Mouse (Mus musculus): Measurements from ENCODE around the gene Trip10. TPM values are rescaled to one million over a fixed set of nuclear protein-coding genes. Genes with fewer than 3 reads are reported as not detected.

Trip10 gene
- 4.5 to 10.8 TPM (median 9.2 TPM) in 3 replicates for total RNA-seq (2017)

DNA sequence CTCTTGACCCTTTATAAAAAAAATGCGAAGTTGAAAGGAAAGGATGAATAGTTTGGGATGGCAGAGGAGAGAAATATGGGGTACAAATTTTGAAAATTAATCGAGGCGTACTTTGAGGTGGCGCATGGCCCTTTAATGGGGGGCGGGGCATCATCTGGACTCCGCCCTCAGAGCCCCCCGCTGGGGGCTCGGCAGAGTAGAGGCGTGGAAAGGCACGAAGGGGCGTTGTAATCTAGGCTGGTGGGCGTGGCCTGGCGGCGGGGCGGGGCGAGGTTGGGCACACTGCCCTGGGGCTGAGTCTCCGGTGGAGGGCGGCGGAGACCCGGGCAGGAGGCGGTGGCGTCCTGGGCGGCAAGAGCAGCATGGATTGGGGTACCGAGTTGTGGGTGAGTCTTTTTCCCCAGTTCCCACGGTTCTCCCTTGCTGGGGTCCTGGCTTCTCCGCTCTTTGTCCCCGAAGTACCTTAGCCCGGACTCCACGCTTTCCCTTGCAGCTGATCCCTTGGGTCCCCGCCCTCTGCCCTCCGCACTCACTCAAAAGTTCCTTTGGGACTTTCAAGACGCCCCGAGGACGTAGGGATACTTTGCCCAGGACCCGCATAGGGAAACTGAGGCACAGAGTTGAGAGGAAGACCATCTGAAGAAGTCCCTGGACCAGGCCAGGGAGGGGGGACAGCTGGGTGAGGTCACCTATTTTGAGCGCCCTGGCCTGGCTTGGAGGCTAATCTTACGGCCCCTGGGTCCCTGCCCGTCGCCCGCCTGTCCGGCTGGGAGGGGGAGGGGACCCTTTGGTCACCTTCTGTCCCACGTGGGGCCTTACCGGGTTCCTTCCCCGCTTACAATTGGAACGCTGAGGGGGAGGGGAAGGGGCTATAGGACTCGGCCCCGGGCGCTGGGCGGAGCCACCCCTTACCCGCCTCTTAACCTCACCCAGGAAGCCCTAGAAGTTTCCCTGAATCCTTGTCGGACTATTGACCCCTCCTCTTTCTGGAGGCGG, at the start of gene Trip10:
Gene Trip10, plus strand, starts transcription at position 270 of the 996 bp plus-strand sequence.
- ATAC-seq (replicated peaks; ENCODE audit: insufficient number of reproducible peaks, low FRiP score, low TSS enrichment, poor library complexity, severe bottlenecking) = peak; percentile 48

GRCm38 (mm10) chr17:57201841-57202724, 47.2 kb upstream of the Trip10 start:
- no peak for ATAC-seq (replicated peaks; ENCODE audit: insufficient number of reproducible peaks, low FRiP score, low TSS enrichment, poor library complexity, severe bottlenecking)

GRCm38 (mm10) chr17:57207938-57208337, 41.3 kb upstream of the Trip10 start:
- no peak for ATAC-seq (replicated peaks; ENCODE audit: insufficient number of reproducible peaks, low FRiP score, low TSS enrichment, poor library complexity, severe bottlenecking)

DNA sequence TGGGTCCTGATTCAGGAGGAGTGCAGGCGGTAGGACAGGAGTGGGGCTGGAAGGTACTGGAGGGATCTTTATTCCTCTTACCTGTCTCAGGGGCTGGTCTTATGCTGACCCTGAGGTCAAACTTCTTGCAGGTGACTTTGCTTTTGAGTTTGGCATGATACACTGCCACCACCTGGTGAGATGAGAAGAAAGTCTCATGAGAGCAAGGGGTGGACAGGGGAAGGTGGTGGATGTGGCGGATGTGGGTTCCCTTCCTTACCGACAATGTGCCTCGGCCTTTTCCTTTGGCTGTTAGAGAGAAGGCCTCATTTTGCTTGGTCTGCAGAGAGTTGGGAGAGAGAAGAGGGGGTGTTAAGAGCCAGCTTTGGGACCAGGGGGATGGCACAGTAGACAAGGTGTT, 39.9 kb upstream of the Trip10 start:
- ATAC-seq (replicated peaks; ENCODE audit: insufficient number of reproducible peaks, low FRiP score, low TSS enrichment, poor library complexity, severe bottlenecking) = no peak

GRCm38 (mm10) chr17:57211501-57211900, 37.8 kb upstream of the Trip10 start:
- no peak for ATAC-seq (replicated peaks; ENCODE audit: insufficient number of reproducible peaks, low FRiP score, low TSS enrichment, poor library complexity, severe bottlenecking)

DNA sequence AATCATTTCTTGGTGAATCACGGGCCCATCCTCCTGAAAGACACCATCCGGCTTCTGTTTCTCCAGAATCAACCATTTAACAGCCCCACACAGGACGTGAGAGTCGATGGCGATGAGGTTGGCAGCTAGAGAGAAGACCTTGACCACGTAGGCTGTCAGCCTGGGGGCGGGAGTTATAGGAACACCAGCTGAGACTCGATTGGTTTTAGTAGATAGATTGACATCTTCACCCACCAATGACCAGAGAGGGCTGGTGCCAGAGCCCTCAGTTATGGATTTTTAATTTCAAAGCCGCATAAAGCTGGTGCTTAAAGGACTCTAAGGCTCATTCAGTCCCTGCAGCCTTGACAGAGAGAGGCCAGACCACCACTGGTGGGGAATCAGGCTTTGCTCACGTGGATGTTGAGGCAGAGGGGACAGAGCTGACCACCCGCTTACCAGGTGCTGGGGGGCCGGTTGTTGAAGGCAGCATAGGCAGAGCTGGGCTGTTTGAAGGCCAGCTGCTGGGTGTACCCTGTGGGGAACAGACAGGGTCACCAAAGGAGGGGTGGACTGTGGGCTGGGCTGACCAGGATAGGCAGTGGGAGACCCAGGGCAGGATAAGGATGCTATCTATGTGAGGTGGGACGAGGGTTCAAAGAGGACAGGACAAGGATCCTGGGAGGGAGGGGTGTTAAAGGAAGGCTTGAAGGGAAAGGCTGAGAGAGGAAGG, 34.4 kb upstream of the Trip10 start:
- no peak for ATAC-seq (replicated peaks; ENCODE audit: insufficient number of reproducible peaks, low FRiP score, low TSS enrichment, poor library complexity, severe bottlenecking)

DNA sequence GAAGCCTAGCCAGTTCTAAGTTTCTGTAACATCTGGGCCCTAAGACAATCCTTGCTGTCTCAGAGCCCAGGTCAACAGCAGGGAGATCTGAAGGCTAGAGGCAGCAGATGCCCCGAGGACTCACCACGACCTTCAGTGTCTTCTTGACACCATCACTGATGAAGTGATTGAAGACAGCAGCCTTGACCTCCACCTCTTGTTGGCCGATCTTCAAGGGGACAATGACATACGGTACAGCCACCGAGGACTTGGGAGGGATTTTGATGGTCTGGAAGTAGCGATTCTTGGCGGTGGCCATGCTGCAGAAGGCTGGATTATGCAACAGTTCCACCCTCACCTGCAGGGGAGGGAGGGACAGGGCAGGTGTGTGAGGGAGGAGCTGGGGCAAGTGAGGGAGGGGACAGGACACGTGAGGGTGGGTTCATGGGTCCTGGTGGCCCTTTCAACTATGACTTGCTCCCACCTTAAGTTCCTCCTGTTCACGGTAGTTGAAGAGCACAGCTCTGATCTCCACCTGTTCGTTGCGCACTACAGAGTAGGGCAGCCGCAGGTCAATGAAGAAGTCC, 30.8 kb upstream of the Trip10 start:
- no peak for ATAC-seq (replicated peaks; ENCODE audit: insufficient number of reproducible peaks, low FRiP score, low TSS enrichment, poor library complexity, severe bottlenecking)

DNA sequence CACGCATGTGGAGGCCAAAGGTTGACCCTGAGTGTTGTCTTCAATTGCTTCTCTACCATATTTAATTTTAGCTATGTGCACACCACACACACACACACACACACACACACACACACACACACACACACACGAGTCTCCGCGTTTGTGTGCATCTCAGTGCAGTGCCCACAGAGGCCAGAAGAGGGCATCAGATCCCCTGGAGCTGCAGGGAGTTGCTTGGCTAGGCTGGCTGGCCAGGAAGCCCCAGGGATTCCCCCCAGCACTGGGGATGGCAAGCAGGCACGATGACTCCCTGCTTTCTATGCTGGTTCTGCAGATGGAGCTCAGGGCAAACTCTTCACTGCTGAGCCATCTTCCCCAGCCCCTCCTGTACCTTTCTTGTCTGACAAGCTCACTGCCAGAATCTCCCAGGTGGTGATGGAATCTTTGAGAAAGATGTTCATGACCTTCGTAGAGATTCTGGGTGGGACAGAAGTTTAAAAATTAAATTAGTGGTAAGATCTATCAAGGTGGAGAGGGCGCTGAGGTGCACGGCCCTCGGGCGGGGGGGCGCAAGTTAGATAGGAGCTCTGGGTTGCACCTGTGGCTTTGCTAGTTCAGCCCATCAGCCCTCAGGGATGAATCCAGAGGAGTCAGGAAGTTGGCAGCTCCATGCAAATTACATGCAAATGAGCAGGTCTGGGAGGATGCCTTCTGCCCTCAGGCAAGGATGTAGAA, 29.9 kb upstream of the Trip10 start:
- 0 out of 2 replicates have a peak, but pooled peaks have one; percentile 47 for ATAC-seq (replicated peaks; ENCODE audit: insufficient number of reproducible peaks, low FRiP score, low TSS enrichment, poor library complexity, severe bottlenecking)

GRCm38 (mm10) chr17:57219884-57220207, 29.4 kb upstream of the Trip10 start:
- no peak for ATAC-seq (replicated peaks; ENCODE audit: insufficient number of reproducible peaks, low FRiP score, low TSS enrichment, poor library complexity, severe bottlenecking)

- no peak for ATAC-seq (replicated peaks; ENCODE audit: insufficient number of reproducible peaks, low FRiP score, low TSS enrichment, poor library complexity, severe bottlenecking)
These were observed 27.3 kb upstream of the Trip10 start for GRCm38 (mm10) chr17:57221911-57222310.

DNA sequence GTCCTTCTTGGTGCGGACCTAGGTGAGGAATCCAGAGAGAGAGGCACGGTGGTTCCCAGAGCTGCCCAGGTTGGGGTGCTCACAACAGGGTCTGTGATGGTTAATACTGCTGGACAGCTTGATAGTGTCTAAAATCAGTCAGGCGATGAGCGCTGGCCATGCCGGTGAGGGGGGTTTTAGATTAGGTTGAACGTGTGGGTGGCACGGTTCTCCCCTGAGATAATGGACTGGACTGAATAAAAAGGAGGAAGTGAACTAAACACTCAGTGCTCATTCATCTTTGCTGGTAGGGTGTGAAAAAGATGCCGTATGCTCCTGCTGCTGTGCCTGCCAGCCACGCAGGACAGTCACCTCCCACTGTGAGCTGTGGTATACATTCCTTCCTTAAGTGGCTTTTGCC, 25.9 kb upstream of the Trip10 start:
- ATAC-seq (replicated peaks; ENCODE audit: insufficient number of reproducible peaks, low FRiP score, low TSS enrichment, poor library complexity, severe bottlenecking) = no peak

- ATAC-seq (replicated peaks; ENCODE audit: insufficient number of reproducible peaks, low FRiP score, low TSS enrichment, poor library complexity, severe bottlenecking) = no peak
These were observed 21.8 kb upstream of the Trip10 start for GRCm38 (mm10) chr17:57227468-57227867.

DNA sequence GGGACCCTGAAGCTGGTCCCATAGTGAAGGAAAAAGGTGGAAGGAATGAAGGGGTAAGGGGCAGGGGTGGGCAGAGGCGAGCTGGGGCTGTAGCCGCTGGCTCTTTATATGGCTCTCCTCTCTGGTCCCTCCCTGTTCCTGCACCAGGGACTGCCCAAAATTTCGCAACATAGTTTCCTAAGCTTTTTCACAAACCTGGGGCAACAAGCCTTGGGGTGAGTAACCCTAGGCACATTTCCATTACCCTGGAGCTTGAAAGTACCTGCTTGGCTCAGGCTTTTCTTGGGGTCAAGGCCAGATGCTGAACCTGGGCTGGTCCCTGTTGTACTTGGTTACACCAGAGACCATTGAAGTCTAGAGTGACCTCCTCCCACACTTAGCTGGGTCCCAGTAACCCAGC, 21.2 kb upstream of the Trip10 start, which contains the start of gene C3:
Gene C3, minus strand, starts transcription at position 123 of the 400 bp plus-strand sequence.
- 0 out of 2 replicates have a peak, but pooled peaks have one; percentile 48 for ATAC-seq (replicated peaks; ENCODE audit: insufficient number of reproducible peaks, low FRiP score, low TSS enrichment, poor library complexity, severe bottlenecking)

DNA sequence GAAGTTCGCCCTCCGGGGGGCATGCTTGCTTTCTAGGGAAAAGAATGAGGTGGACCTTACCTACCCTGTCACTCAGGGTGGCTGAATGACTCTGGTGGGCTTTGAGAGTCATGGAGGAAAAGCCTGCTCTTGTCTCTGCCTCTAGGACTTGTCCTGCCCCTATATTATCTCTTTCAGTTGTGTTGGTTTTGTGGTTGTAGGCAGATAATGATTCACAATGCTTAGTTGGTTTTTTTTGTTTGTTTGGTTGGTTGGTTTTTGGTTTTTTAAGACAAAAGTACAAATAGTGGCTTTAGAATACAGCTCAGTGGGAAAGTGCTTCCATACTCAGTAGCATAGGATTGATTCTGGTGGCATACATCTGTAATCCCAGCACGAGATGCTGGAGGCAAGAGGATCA, 20.4 kb upstream of the Trip10 start:
- no peak for ATAC-seq (replicated peaks; ENCODE audit: insufficient number of reproducible peaks, low FRiP score, low TSS enrichment, poor library complexity, severe bottlenecking)

GRCm38 (mm10) chr17:57229851-57230727, 19.2 kb upstream of the Trip10 start:
- ATAC-seq (replicated peaks; ENCODE audit: insufficient number of reproducible peaks, low FRiP score, low TSS enrichment, poor library complexity, severe bottlenecking) = no peak

DNA sequence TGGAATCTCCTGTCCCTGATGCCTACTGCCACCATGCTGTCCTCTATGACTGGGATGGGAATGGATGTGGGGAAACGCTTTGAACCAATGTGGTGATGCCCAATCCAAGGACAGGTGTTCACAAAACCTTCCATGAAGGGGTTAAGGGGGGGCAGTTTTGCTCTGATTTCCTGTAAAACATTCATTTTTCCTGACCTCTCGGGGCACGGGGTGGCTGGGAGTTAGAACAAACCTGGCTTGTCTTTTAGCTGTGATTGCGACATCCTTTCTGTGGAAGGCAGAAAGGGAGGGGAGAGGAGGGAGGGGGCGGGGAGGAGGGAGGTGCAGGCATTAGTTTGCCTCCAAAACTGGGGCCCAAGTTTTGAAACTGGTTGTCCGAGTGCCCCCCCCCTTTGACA, 18.5 kb upstream of the Trip10 start:
- ATAC-seq (replicated peaks; ENCODE audit: insufficient number of reproducible peaks, low FRiP score, low TSS enrichment, poor library complexity, severe bottlenecking) = no peak

- no peak for ATAC-seq (replicated peaks; ENCODE audit: insufficient number of reproducible peaks, low FRiP score, low TSS enrichment, poor library complexity, severe bottlenecking)
These were observed 17.9 kb upstream of the Trip10 start for GRCm38 (mm10) chr17:57231321-57231771.

Measured in monocyte, adult 5-6 weeks (primary cell).